Mouse (Mus musculus) CH12.LX (cell line): ENCODE data around the gene Pik3cb. TPM values are rescaled to one million over a fixed set of nuclear protein-coding genes. Genes with fewer than 3 reads are reported as not detected.

Experiments used
- DNase-seq: peaks from one replicate; pipeline ENCODE4 v3.0.0-alpha.2; 2013; ENCODE audit errors: extremely low read depth
- H3K27ac ChIP-seq: 2 replicates; pipeline ENCODE4 v1.5.1; 2012; ENCODE audit warnings: low read depth, mild to moderate bottlenecking, control low read depth, moderate library complexity; ENCODE audit not compliant: insufficient read depth
- H3K27me3 ChIP-seq: replicated peaks from 2 replicates; pipeline ENCODE3; 2012; ENCODE audit warnings: inconsistent platforms
- H3K36me3 ChIP-seq, 2 experiments: replicated peaks in 1 of 2; 2 replicates each; pipeline versions ENCODE3 to v1.6.1; 2012; ENCODE audit warnings: inconsistent platforms in 1 of 2, low read length in 1 of 2, mild to moderate bottlenecking in 1 of 2, mixed read lengths in 1 of 2, moderate library complexity in 1 of 2; ENCODE audit not compliant: control insufficient read depth in 1 of 2, insufficient read depth in 1 of 2
- H3K4me1 ChIP-seq, 2 experiments: 2 replicates each; pipeline ENCODE4 v1.6.1; 2012; ENCODE audit warnings: inconsistent platforms in 1 of 2, moderate library complexity in 1 of 2; ENCODE audit not compliant: insufficient read depth in 2 of 2, control insufficient read depth in 1 of 2
- H3K4me2 ChIP-seq: 2 replicates; pipeline ENCODE4 v1.6.1; 2012; ENCODE audit warnings: low read depth, mild to moderate bottlenecking, control low read depth; ENCODE audit not compliant: poor library complexity, insufficient read depth, severe bottlenecking
- H3K4me3 ChIP-seq, 3 experiments: fragments of 150-350 bp in 1 of 3; sonication (generic) in 1 of 3; replicated peaks in 1 of 3; 2 replicates each; pipeline versions ENCODE3 to v1.5.1; 2011 to 2012; ENCODE audit warnings: low read depth in 2 of 3, low read length in 2 of 3, mild to moderate bottlenecking in 2 of 3, moderate library complexity in 2 of 3, control low read depth in 1 of 3, improper control_type of control experiment in 1 of 3, inconsistent platforms in 1 of 3, mixed read lengths in 1 of 3; ENCODE audit not compliant: poor library complexity in 1 of 3
- H3K79me2 ChIP-seq: replicated peaks from 2 replicates; pipeline ENCODE4 v1.6.1; 2012; ENCODE audit warnings: mild to moderate bottlenecking, moderate library complexity; ENCODE audit not compliant: control insufficient read depth, poor library complexity, insufficient read depth, severe bottlenecking; ENCODE audit errors: extremely low read depth
- H3K9ac ChIP-seq: 2 replicates; pipeline ENCODE4 v1.6.1; 2012; ENCODE audit warnings: low read depth, mild to moderate bottlenecking, control low read depth, moderate library complexity; ENCODE audit not compliant: insufficient read depth
- H3K9me3 ChIP-seq: replicated peaks from 2 replicates; pipeline ENCODE3; 2012; ENCODE audit warnings: low read length, inconsistent platforms, mixed read lengths
- BHLHE40 ChIP-seq: IDR thresholded peaks from 2 replicates; pipeline ENCODE4 v1.6.1; 2011; ENCODE audit warnings: mild to moderate bottlenecking, low read depth, low read length, improper control_type of control experiment
- CHD2 ChIP-seq: IDR thresholded peaks from 2 replicates; pipeline ENCODE4 v1.6.1; 2011; ENCODE audit warnings: low read length, improper control_type of control experiment
- CTCF ChIP-seq, 2 experiments: IDR thresholded peaks in 1 of 2; conservative IDR thresholded peaks in 1 of 2; 2 replicates each; pipeline ENCODE4 v1.5.1; 2011 to 2012; ENCODE audit warnings: low read depth in 2 of 2, low read length in 2 of 2, improper control_type of control experiment in 1 of 2, inconsistent platforms in 1 of 2, mild to moderate bottlenecking in 1 of 2, moderate library complexity in 1 of 2
- E2F4 ChIP-seq: IDR thresholded peaks from 2 replicates; pipeline ENCODE4 v1.6.1; 2011; ENCODE audit warnings: low read depth, low read length, improper control_type of control experiment; ENCODE audit not compliant: insufficient replicate concordance
- ELF1 ChIP-seq: IDR thresholded peaks from 2 replicates; pipeline ENCODE4 v1.6.1; 2014; ENCODE audit warnings: low read depth, mild to moderate bottlenecking, inconsistent platforms, low read length, improper control_type of control experiment
- ETS1 ChIP-seq: conservative IDR thresholded peaks from 2 replicates; pipeline ENCODE4 v1.6.1; 2012; ENCODE audit warnings: low read depth, mild to moderate bottlenecking, inconsistent platforms, low read length, improper control_type of control experiment, moderate library complexity
- IRF4 ChIP-seq: IDR thresholded peaks from 2 replicates; pipeline ENCODE4 v1.6.1; 2014; ENCODE audit warnings: low read depth, mild to moderate bottlenecking, inconsistent platforms, low read length, improper control_type of control experiment
- JUN ChIP-seq: IDR thresholded peaks from 2 replicates; pipeline ENCODE4 v1.6.1; 2011; ENCODE audit warnings: low read depth, mild to moderate bottlenecking, low read length, improper control_type of control experiment, moderate library complexity; ENCODE audit not compliant: insufficient read depth
- KAT2A ChIP-seq: IDR thresholded peaks from 2 replicates; pipeline ENCODE4 v1.6.1; 2012; ENCODE audit warnings: low read length, improper control_type of control experiment, inconsistent platforms; ENCODE audit not compliant: insufficient replicate concordance
- MAZ ChIP-seq: IDR thresholded peaks from 2 replicates; pipeline ENCODE4 v1.6.1; 2012; ENCODE audit warnings: low read depth, mild to moderate bottlenecking, inconsistent platforms, low read length, improper control_type of control experiment, moderate library complexity
- MYC ChIP-seq: IDR thresholded peaks from 2 replicates; pipeline ENCODE4 v1.6.1; 2011; ENCODE audit warnings: low read depth, mild to moderate bottlenecking, improper control_type of control experiment, low read length
- POLR2A ChIP-seq: IDR thresholded peaks from 2 replicates; pipeline ENCODE4 v1.6.1; 2011; ENCODE audit warnings: low read depth, mild to moderate bottlenecking, improper control_type of control experiment, low read length
- POLR2AphosphoS2 ChIP-seq: IDR thresholded peaks from 2 replicates; pipeline ENCODE4 v1.6.1; 2011; ENCODE audit warnings: low read depth, low read length, improper control_type of control experiment
- RAD21 ChIP-seq: IDR thresholded peaks from 2 replicates; pipeline ENCODE4 v1.6.1; 2011; ENCODE audit warnings: low read depth, mild to moderate bottlenecking, low read length, improper control_type of control experiment, moderate library complexity
- SMC3 ChIP-seq: IDR thresholded peaks from 2 replicates; pipeline ENCODE4 v1.6.1; 2011; ENCODE audit warnings: low read depth, low read length, improper control_type of control experiment
- TBP ChIP-seq: conservative IDR thresholded peaks from 2 replicates; pipeline ENCODE4 v1.6.1; 2011; ENCODE audit warnings: low read depth, low read length, improper control_type of control experiment
- ZMIZ1 ChIP-seq: IDR thresholded peaks from 2 replicates; pipeline ENCODE4 v1.6.1; 2012; ENCODE audit warnings: low read depth, mild to moderate bottlenecking, inconsistent platforms, low read length, improper control_type of control experiment
- dilution Hi-C: fragments of 300-500 bp; cut with MboI; formaldehyde crosslinking; loops from 2 replicates; pipeline ENCODE4 v1.14.3; 2020; ENCODE audit warnings: low sequenced_read_pairs; ENCODE audit not compliant: extremely low pct_unique_long_range_greater_than_20kb, extremely low pct_ligation_motif_present
- in situ Hi-C: fragments of 300-500 bp; cut with MboI; formaldehyde crosslinking; loops from 3 replicates; pipeline ENCODE4 v1.14.3; 2019; ENCODE audit warnings: low sequenced_read_pairs, low pct_ligation_motif_present, low pct_unique_long_range_greater_than_20kb, mixed read lengths
- polyA plus RNA-seq: library from polyadenylated mRNA; unstranded; fragments of >175 nt; gene quantifications from 2 replicates; pipeline ENCODE4 v1.2.1, GENCODE M21; 2012; ENCODE audit warnings: low read depth; ENCODE audit not compliant: insufficient read length
- total RNA-seq, 2 experiments: library from RNA; depleted of rRNA; stranded (reverse); fragments of 300-350 nt in 1 of 2; fragments of >200 nt in 1 of 2; gene quantifications; 2 replicates each; pipeline ENCODE4 v1.2.3; 2012 to 2014

Pik3cb gene
- total and polyA plus RNA-seq, 3 experiments, result 1.0 to 3.2 (median 1.0) TPM

GRCm38 (mm10) chr9:99041994-99042393 is 98.4 kb downstream of the Pik3cb start:
- in situ Hi-C loops (no loop called here), dilution Hi-C loops (no loop called here)
- TF ChIP-seq ETS1 (no peak), CTCF (conservative IDR thresholded peaks at IDR 0.05 in 1 of 2, IDR thresholded peaks at IDR 0.05 in 1 of 2; ENCODE audit: low read depth in 2 of 2, low read length in 2 of 2) (no peak), MAZ (no peak), SMC3 (no peak), KAT2A (no peak), IRF4 (no peak), ELF1 (no peak), TBP (no peak), POLR2AphosphoS2 (no peak)
- Histone ChIP-seq H3K4me3 (no peak overlapping the region), H3K4me2 (no peak overlapping the region), H3K27ac (no peak overlapping the region), H3K79me2 (no peaks in the 10 kb centered on the region), H3K9ac (no peak overlapping the region), H3K9me3 (no peaks in the 10 kb centered on the region), H3K27me3 (no peaks in the 10 kb centered on the region), H3K4me1 (no peaks in the 10 kb centered on the region), H3K36me3 (peaks cover 2 to 31% of the 10 kb centered on the region in 2 experiments)
- DNase-seq, result no peak

- in situ Hi-C loops (no loop called here), dilution Hi-C loops (no loop called here)
- no peaks in the 10 kb centered on the region for H3K27me3 ChIP-seq
- H3K36me3 ChIP-seq, result peaks cover 2 to 11% of the 10 kb centered on the region in 2 experiments
- no peak for DNase-seq
- no peaks in the 10 kb centered on the region for H3K79me2 ChIP-seq
- no peak within 1 kb of the TSS for H3K4me3 ChIP-seq
- H3K27ac ChIP-seq, result no peak within 1 kb of the TSS
- H3K9ac ChIP-seq, result no peak within 1 kb of the TSS
- H3K4me2 ChIP-seq, result no peak within 1 kb of the TSS
- H3K9me3 ChIP-seq, result no peaks in the 10 kb centered on the region
- H3K4me1 ChIP-seq, result no peaks in the 10 kb centered on the region
- no peak for TF ChIP-seq CTCF (conservative IDR thresholded peaks at IDR 0.05 in 1 of 2, IDR thresholded peaks at IDR 0.05 in 1 of 2; ENCODE audit: low read depth in 2 of 2, low read length in 2 of 2)
- TF ChIP-seq ZMIZ1, result no peak
- no peak for TF ChIP-seq CHD2
- TF ChIP-seq SMC3, result no peak
- TF ChIP-seq POLR2A, result no peak
- no peak for TF ChIP-seq BHLHE40
- no peak for TF ChIP-seq RAD21
- TF ChIP-seq JUN, result no peak
- no peak for TF ChIP-seq E2F4
- TF ChIP-seq MYC, result no peak
These were observed 104.8 kb downstream of the Pik3cb start, which contains the start of gene Gm1123 for GRCm38 (mm10) chr9:99035575-99035974. Gene Gm1123, minus strand, starts transcription at chr9:99035715.
